Mouse (Mus musculus): ENCODE measurements around the gene Agbl4.
A peak's percentile ranks its signal among the peaks of the same experiment; 100 is the strongest.

Gene Agbl4

GRCm38 (mm10) chr4:111284625-111285024 lies 887.2 kb downstream of the Agbl4 start:
- DNase-seq = no peak

- no peak for DNase-seq
Measured at GRCm38 (mm10) chr4:111294528-111295241, 897.2 kb downstream of the Agbl4 start.

GRCm38 (mm10) chr4:111306518-111306917 lies 909.1 kb downstream of the Agbl4 start:
- no peak for DNase-seq

- no peak for DNase-seq
Measured at GRCm38 (mm10) chr4:111307166-111307565, 909.7 kb downstream of the Agbl4 start.

GRCm38 (mm10) chr4:111307633-111308032 lies 910.2 kb downstream of the Agbl4 start:
- DNase-seq = no peak

GRCm38 (mm10) chr4:111308572-111309288 lies 911.3 kb downstream of the Agbl4 start:
- no peak for DNase-seq

- no peak for DNase-seq
Measured at GRCm38 (mm10) chr4:111327094-111327493, 929.6 kb downstream of the Agbl4 start.

- DNase-seq = peak; percentile 62
Measured at GRCm38 (mm10) chr4:111327760-111328373, 930.4 kb downstream of the Agbl4 start.

- DNase-seq = no peak
Measured at GRCm38 (mm10) chr4:111329501-111329900, 932.0 kb downstream of the Agbl4 start.

GRCm38 (mm10) chr4:111332864-111333263 lies 935.4 kb downstream of the Agbl4 start:
- no peak for DNase-seq

GRCm38 (mm10) chr4:111349965-111350364 lies 952.5 kb downstream of the Agbl4 start:
- no peak for DNase-seq

- DNase-seq = no peak
Measured at GRCm38 (mm10) chr4:111350615-111351525, 953.4 kb downstream of the Agbl4 start.

GRCm38 (mm10) chr4:111356584-111357115 lies 959.2 kb downstream of the Agbl4 start:
- DNase-seq = no peak

- no peak for DNase-seq
Measured at GRCm38 (mm10) chr4:111357176-111357575, 959.7 kb downstream of the Agbl4 start.

- DNase-seq = no peak
Measured at GRCm38 (mm10) chr4:111364199-111364598, 966.7 kb downstream of the Agbl4 start.

- no peak for DNase-seq
Measured at GRCm38 (mm10) chr4:111367771-111368170, 970.3 kb downstream of the Agbl4 start.

GRCm38 (mm10) chr4:111377159-111377558 lies 979.7 kb downstream of the Agbl4 start:
- no peak for DNase-seq

GRCm38 (mm10) chr4:111378071-111378470 lies 980.6 kb downstream of the Agbl4 start:
- no peak for DNase-seq

GRCm38 (mm10) chr4:111383101-111383500 lies 985.6 kb downstream of the Agbl4 start:
- no peak for DNase-seq

- DNase-seq = no peak
Measured at GRCm38 (mm10) chr4:111390736-111391135, 993.3 kb downstream of the Agbl4 start.

- DNase-seq = no peak
Measured at GRCm38 (mm10) chr4:111399784-111400183, 1002.3 kb downstream of the Agbl4 start.

GRCm38 (mm10) chr4:111400676-111401075 lies 1003.2 kb downstream of the Agbl4 start:
- DNase-seq = no peak

- DNase-seq = no peak
Measured at GRCm38 (mm10) chr4:111403243-111403642, 1005.8 kb downstream of the Agbl4 start.
